Mouse (Mus musculus): Measurements from ENCODE around the gene Agpat4.

Agpat4 gene

DNA sequence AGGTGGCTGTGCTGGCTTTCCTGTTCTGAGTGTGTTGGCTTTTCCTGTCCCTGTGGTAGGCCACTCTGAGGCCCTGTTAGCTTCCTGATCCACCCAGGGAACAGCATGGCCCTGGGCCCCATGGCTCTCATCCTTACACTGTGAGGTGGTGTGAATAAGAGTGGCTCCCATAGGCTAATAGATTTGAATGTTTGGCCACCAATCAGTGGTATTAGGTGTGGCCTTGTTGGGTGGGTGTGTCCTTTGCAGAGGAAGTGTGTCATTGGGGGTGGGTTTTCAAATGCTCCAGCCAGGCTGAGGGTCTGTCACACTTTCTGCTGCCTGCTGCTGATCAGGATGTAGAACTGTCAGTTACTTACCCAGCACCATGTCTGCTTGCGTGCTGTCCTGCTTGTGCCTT, 82.6 kb downstream of the Agpat4 start:
- no peak for DNase-seq

DNA sequence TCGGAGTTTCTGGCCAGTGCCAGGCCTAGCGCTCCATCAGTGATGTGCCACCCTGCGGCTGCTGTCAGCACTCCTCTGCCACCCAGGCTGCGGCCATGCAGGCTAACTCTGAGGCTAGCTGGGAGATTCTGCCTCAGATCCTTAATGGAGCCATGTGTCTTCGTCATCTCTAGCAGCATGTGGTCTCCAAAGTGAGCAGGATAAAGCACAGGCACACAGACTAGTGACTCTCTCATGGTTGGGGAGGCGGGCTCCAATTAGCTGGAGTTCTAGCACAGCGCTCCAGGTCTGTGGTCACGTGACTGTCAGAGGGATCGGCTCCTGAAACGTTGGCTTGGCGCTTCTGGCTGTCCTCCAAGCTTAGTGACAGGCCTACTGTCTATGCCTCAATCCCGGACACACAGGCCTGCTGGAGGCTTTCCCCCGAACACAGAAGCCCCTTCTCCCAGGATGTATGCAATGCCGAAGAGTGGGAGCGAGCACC, 85.0 kb downstream of the Agpat4 start:
- peak; percentile 62 for DNase-seq

DNA sequence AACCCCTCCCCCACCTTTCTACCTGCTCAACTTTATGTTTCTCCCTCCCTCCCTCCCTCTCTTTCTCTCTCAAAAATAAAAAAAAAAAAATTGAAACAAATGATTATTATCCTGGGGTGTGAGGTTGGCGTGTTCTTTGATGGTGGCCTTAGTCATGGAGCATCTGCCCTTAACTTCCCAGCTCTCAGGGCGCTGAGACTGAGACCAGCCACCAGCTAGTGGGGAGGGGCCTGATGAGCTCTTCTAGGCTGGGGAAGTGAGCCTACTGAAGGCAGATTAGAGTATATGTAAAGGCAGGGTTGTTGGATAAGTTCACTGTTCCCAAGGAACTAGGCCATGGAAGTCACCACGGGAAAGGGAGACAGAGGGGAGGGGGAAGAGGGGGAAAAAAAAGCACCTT, 85.7 kb downstream of the Agpat4 start:
- DNase-seq, result no peak

DNA sequence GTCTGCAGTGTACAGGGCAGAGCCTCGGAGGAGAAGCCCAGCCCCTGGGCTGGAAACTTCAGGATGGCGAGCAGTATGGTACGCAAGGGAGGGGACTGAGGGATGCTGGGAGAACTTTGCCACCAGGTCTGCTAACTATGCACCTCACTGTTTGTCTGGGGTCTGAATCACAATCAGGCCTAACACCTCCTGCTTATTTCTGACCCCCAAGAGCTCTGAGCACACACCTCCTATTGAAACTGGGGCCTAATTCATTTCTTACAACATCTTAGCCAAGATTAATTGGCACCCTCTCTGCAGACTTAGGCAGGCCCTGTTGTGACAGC, 86.1 kb downstream of the Agpat4 start:
- DNase-seq, result no peak

DNA sequence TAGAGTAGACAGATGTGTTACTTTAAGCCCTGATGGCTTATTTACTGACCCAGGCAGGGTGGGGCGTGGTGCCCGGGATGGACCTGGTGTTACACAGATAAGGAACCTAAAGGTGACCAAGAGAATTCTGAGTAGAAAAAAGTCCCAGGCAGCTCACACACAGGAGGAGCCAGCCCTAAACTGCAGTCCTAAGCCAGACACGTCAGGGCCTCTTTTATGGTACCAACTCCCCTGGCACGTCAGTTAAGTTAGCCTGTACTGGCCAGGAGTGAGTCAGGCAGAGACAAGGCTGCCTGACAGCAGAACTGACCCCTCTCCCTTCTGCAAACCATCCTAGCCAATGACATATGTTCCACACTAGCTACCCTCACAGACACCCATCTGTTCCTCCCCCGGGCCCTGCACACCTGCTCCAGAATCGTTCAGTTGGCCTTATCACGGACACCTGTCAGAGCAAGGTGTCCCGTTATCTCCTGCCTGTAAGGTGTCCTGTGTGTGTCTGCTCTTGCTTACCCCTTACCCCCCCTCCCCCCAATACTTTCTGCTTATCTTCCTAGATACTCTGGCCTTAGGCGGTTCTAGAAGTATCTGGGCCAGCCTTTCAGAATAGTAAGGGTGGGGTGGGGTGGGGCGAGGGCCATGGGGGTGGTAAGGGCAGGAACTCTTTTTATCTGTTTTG, 86.7 kb downstream of the Agpat4 start:
- DNase-seq, result no peak

DNA sequence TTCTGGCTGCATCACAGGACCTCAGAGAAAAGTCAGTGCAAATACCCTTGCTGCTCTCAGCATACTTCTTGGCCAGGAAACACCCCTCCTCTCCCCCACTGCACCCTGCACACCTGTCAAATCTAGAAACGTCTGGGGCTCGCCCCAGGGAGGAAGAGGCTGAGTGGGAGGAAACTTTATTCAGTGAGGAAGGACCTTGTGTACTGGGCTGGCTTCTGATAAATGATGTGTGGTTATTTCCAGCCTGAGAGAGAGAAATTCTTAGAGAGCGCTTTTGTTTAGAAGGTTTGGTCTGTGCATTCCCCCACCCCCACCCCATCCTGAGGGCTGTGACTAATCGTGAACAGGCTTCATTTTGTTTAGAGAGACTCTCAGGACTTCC, 87.2 kb downstream of the Agpat4 start:
- DNase-seq, result no peak

DNA sequence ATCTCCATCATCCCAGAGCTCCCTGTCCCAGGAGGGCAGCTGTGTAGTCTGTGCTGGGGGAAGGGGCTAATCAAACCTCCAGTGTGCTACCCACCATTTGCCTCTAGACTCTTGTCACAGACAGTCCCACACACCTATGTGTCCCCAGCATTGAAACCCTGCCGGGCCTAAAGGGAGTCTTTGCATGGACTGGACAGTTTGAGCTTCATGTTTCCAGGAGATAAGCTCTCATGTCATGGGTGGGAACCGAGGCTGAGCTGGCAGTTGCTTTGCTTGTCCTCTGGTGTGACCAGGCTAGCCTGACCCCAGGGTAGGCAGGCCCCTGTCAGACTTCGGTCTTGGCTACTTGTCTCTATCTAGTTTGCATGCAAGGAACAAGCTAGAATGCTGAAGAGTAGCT, 87.7 kb downstream of the Agpat4 start:
- DNase-seq, result no peak

DNA sequence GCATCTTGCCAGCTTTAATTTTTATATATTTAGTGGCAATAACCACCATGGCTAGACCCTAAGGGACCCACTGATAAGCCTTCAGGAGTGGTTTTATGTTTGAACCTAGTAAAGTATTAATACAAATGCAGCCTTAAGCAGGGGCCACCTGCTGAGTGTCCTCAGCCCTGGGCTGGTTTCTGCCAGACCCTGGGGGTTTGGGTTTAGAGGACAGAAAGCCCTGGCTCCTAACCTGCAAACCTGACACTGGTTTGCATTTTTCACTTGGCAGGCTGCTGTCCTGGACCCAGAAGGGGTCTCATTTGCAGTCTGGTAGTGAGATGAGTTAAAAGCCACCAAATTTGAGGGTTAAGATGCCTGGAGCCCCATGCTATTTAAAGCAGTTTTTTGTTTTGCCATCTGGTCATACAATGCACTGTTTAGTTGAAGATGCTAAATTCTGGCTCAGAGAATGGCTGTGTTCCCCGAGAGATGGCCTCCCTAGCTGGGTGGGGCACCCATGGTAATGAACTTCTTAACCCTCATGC, 88.6 kb downstream of the Agpat4 start:
- no peak for DNase-seq

DNA sequence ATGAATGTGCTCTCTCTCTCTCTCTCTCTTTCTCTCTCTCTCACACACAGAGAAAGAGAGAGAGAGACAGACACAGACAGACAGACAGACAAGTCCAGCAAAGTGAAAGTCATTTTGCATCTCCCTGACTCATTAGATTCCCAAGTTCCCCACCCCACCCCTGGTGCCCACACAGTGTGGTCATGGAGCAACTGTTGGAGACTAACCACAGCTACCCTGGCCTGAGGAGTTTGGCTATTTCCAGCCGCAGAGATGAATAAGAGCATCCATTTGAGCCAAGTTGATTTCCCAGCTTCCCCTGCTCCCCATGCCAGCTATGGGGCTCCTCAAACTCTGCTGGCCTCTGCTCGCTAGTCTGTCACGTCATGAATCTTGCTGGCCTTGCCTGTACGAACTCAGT, 91.0 kb downstream of the Agpat4 start:
- DNase-seq, result no peak

DNA sequence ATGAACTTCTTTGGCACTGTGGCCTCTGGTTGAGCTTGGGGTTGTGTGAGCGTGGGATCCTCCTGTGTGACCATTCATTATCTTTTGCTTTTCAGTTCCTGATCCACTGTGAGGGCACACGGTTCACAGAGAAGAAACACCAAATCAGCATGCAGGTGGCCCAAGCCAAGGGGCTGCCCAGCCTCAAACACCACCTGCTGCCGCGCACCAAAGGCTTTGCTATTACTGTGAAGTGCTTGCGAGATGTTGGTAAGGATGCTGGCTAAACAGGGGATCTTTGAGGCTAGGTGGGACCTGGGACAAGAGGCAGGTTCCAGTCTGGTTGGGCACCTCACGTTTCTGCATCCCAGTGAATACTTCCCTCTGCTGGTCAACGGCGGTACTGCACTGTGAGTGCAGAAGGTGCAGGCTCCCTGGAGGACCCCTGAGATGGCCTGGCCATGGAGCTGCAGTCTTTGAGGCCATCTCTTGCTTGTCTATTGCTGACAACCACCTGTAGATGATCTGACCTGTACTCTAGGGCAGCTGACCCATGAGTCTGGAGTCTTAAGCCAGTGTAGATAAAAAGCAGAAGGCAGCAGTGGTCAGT, 92.1 kb downstream of the Agpat4 start:
- DNase-seq, result peak; percentile 85

DNA sequence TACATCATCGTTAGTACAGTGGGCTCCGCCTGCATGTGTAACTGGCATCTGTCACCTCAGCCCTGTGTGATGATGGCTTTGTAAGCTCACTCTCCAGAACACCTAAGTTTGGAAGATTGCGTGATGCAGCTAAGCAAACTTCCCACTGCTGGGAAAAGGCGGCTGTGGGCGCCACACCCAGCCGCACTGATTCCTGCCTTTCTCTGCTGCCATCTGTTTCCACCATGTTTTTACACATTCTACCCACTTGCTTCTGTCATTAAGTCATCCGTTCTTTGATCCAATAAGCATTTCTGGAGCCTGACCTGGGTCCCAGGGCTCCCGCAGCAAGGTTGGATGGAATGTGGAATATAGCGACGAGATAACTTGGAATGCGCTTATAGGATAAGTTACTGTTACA, 93.4 kb downstream of the Agpat4 start:
- DNase-seq, result no peak

DNA sequence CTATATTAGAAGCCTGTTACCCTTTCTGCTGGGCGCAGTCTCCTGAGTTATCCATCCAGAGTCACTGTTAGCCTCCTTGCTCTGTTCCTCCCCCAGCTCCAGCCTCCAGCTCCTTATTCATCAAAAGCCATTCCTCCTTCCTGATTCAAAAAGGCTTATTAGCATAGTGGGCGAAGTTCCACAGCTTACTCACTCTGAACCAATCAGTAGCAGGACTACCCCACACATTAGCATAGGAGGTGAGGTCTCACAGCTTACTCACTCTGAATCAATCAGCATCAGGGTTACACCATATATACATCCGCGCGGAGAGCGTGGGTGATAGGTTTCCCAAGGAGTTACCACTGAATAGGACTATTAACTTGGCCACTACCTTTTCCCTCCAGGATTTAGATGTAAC, 93.8 kb downstream of the Agpat4 start:
- no peak for DNase-seq

DNA sequence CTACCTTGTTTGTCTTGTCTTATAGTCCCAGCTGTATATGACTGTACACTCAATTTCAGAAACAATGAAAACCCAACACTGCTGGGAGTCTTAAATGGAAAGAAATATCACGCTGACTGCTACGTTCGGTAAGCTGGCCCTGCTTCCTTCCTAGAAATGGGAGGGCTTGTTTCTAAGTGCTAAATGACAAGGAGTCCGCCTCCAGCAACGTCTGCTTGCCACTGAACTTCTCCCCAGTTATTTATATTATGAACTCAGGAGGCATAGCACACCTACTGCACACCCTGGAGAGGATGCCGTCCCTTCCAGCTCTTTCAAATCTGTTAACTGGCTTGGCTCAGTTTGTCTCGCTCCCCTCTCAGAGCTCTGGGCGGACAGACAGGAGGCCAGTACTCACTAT, 94.9 kb downstream of the Agpat4 start:
- DNase-seq, result no peak

DNA sequence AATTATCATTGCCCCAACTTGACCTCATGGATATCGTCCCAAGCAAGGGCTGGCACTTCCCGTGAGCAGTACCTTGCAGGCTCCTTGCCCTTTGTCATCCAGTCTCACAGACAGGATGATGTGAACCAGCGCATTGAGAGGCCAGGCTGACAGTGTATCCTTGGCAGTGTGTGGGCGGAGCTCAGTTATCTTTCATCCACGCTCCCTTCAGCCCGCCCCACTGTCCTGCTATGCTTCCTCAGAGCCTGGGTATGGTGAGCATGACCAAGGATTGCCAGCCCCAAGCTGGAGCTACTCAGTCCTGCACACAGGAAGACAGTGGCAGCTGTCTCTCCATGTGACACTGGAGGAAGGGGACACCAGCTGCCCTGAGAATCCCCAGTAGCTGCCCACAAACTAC, 97.7 kb downstream of the Agpat4 start:
- no peak for DNase-seq

DNA sequence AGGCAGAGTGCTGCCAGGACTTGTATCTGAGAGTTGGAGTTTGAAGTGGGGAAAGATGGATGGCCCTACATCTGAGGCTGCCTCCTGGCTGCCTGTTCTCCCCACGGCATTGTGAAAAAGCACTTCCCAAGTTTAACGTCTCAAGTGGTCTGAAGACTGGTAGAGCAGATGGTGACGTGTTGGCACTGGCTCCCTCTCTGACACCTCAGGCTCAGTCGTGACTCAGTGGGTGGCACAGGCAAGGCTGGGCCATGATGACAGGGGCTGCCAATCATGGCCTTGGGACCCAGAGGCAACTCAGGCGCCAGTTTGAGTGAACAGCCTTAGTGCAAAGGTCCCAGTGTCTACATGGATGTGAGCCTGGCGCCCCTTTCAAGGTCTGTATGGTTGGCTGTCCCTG, 103.4 kb downstream of the Agpat4 start:
- no peak for DNase-seq

DNA sequence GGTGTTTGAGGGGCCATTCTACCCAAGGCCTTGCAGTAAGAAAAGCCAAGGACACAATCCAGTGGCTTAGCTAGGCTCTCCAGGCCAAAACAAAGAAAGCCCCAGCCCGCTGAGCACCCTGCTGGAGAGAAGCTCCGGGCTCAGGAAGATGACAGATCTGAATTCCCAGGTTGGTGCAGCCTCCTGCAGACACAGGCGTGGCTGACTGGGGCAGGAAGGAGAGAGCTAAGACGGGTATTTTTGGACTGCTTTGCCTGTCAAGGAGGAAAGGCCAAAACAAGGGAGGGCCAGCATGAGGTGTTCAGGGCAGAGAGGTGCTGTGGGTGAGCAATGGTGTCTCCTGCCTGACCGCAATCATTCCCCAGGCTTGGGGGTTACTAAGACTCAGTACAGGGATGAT, 105.2 kb downstream of the Agpat4 start:
- DNase-seq, result peak; percentile 53

DNA sequence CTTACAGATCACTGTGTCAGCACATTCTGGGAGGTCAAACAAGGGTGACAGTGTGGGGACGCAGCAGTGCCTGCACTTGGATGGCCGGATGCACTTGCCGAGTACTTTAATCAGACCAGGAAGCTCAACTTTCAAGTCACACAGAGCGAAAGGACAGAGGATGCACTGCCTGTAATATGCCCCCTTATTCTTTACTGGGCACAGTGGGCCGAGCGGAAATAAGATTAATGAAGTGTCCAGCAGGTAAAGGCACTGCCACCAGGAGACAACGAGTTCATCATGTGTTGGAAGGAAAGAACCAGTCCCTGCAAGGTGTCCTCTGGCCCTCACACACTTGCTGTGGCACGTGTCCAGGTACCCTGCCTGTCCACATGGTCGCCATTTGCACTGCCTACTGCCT, 105.6 kb downstream of the Agpat4 start:
- peak; percentile 86 for DNase-seq

DNA sequence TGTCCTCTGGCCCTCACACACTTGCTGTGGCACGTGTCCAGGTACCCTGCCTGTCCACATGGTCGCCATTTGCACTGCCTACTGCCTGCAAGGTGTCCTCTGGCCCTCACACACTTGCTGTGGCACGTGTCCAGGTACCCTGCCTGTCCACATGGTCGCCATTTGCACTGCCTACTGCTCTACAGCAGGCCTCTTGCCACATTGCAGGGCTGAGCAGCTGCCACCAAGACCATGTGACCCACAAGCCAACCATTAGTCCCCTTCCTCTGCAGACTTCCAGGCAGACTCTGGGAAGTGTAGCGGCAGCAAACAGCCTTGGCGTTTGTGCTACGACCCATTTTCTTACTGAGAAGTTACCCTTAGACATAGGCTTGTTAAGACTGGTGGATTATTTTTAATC, 106.0 kb downstream of the Agpat4 start:
- peak; percentile 91 for DNase-seq

DNA sequence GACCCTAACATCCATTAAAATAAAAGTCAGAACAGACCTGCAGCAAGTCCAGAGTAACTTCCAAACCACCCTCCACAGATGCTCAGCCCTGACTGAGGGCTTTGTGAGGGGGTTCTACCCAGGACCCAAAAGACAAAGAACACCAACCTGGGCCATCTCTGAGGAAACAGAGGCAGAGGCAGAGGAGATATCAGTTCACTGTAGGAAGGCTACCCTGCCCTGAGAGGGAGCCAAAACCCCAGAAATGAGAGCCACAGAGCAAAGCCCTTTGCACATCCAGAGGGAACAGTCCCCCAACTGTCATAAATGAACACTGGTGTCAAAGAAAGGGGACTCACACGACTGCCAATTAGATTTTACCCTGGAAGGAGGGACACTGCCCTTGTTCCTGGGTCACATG, 106.7 kb downstream of the Agpat4 start:
- no peak for DNase-seq

DNA sequence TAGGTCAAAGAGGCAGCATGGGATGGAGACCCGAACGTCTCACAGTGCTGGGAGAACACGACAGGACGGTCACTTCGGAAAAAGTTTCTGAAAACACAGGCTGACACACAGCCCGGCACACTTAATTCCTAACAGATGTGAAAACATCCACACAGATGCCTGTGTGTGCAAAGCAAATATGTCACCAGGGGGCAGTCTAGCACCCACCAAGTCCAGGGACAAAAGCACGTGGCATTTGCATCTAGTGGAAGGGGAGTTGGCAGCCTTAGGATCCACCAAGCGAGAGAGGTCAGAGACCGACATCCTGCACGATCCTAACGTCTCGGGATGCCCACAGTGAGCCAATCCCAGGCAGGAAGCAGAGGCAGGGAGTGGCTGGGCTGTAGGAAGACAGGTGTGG, 108.0 kb downstream of the Agpat4 start:
- no peak for DNase-seq

DNA sequence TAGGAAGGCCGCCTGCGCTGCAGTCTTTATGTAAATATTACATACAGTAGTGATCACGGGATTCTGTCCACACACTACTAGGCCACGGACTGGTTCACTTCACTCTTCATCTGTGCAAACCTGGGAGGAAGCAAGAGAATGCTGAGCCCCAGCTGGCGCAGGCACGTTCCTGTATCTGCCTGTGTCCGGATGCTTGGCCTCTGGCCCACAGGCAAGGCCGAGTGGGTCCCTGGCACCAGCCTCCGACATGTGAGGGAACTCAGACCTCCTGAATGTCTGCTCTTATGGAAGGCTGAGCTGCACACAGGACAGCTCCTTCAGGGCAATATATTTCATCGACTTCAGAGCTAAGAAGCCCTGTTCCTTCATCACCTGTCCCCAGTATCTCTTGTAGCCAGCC, 109.5 kb downstream of the Agpat4 start:
- DNase-seq, result no peak

DNA sequence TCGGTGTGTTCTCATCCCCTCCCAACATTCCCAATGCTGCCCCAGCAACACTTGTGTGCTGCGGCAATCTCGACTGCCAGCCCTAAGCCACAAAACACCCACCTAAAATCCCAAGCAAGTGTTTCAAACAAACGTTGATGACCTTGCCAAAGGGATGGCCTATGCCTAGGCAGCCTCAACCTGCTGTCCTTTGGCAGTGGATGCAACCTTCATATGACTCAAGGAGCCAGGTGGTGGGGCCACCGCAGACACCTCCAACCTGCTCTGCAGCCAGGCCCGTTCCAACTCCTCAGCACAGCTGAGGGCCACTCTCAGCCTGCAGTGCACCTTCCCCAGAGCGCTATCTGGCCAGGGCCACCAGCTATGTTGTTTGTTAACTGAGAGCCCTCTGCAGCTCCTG, 110.0 kb downstream of the Agpat4 start:
- peak; percentile 63 for DNase-seq

DNA sequence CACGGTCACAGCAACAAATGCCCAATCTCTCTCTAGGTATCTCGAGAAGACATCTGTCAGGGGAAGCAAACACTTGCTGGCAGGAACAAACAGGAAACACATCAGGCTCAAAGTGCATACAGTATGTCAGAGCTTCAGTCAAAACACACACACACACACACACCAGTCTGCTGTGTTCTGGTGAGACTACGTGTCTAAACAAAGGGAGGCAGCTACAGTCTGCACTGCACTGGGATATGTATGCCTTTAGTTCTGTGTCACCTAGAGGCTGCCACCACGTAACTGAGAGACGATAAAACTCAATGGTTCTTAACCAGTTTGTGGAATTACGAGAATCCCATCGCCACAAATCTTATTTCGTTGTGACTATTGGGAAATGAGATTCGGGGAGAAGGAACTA, 111.3 kb downstream of the Agpat4 start:
- DNase-seq, result no peak

DNA sequence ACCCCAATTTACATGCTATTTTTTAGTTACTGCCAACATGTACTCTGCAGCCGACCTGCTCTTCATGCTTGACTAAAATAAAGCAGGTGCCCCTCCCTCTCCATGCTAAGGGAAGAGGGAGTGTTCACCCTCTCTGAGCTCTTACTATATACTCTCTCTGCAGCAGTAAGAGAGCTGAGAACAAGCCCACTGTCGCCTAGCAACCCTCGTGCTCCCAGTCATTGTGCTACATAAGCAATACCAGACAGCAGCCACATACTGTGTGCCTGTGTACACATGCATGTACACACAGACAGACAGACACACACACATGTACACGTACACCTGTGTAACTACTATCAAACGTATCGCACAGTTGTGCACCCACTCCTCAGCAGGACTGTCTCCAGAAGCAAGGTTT, 111.7 kb downstream of the Agpat4 start:
- no peak for DNase-seq

DNA sequence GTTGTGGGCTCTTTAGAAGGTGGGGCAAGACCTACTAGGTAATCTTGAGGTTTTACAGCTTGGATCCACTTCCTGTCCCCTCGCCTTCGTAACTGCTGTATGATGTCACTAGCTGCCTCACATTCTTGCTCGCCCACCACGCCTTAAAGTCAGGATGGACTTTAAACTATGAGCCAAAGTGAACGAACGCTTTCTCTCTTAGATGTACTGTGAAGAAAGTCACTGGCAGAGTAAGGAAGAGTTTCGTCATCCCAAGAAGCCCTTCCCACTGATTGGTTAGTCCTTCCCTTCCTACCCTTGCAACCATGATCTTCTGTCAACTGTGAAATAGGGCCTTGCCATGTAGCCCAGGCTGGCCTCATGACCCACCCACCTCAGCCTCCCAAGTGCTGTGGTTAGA, 112.6 kb downstream of the Agpat4 start:
- no peak for DNase-seq
